Mouse (Mus musculus): Measurements from ENCODE around the gene Wdr20. TPM values are rescaled to one million over a fixed set of nuclear protein-coding genes. Genes with fewer than 3 reads are reported as not detected.

Wdr20 gene
- total and polyA plus RNA-seq, 2 experiments from 2014 or later, result 12.1 to 36.9 TPM

GRCm38 (mm10) chr12:110758932-110759331 is 21.2 kb downstream of the Wdr20 start:
- H3K27ac ChIP-seq (ENCODE audit: low read depth), result no peak overlapping the region; the same call in 1 of the 2 replicates
- 90% methylated on average over 7 of the region's 8 CpGs for WGBS
- no peak for TF ChIP-seq EP300 (IDR thresholded peaks at IDR 0.05; ENCODE audit: low read depth)
- no peak for TF ChIP-seq CTCF (IDR thresholded peaks at IDR 0.05; ENCODE audit: low read depth)

GRCm38 (mm10) chr12:110762321-110762720 is 24.6 kb downstream of the Wdr20 start:
- no peaks in the 10 kb centered on the region for H3K4me1 ChIP-seq (ENCODE audit: control insufficient read depth, insufficient read depth)
- H3K36me3 ChIP-seq (replicated peaks; ENCODE audit: control insufficient read depth, insufficient read depth, low read length), result no peaks in the 10 kb centered on the region
- H3K4me3 ChIP-seq (ENCODE audit: low read depth, low read length), result no peak overlapping the region
- no peaks in the 10 kb centered on the region for H3K9me3 ChIP-seq (replicated peaks; ENCODE audit: control insufficient read depth, low read length)
- no peak overlapping the region for H3K9ac ChIP-seq (replicated peaks; ENCODE audit: low read depth, low read length)
- ATAC-seq (ENCODE audit: insufficient read depth, low read depth) (no peak), DNase-seq (ENCODE audit: low spot score) (no peak)
- TF ChIP-seq EP300 (IDR thresholded peaks at IDR 0.05; ENCODE audit: low read depth) (no peak), CTCF (IDR thresholded peaks at IDR 0.05; ENCODE audit: low read depth) (no peak)
- H3K4me2 ChIP-seq (ENCODE audit: low read depth, low read length), result no peak overlapping the region
- no peak overlapping the region for H3K27ac ChIP-seq (ENCODE audit: low read depth)
- H3K27me3 ChIP-seq (ENCODE audit: control insufficient read depth, insufficient read depth, low read length), result no peaks in the 10 kb centered on the region
- 65% methylated on average over 2 of the region's 2 CpGs for WGBS

More at GRCm38 (mm10) chr12:110758932-110759331, 21.2 kb downstream of the Wdr20 start:
- H3K36me3 ChIP-seq (replicated peaks; ENCODE audit: control insufficient read depth, insufficient read depth, low read length), result no peaks in the 10 kb centered on the region
- 0 out of 2 replicates have a peak, but pooled peaks cover 4% of the 10 kb centered on the region for H3K4me1 ChIP-seq (ENCODE audit: control insufficient read depth, insufficient read depth)
- ATAC-seq (ENCODE audit: insufficient read depth, low read depth) (no peak), DNase-seq (ENCODE audit: low spot score) (no peak)
- no peaks in the 10 kb centered on the region for H3K27me3 ChIP-seq (ENCODE audit: control insufficient read depth, insufficient read depth, low read length)
- no peak overlapping the region for H3K4me2 ChIP-seq (ENCODE audit: low read depth, low read length)
- no peak overlapping the region for H3K4me3 ChIP-seq (ENCODE audit: low read depth, low read length)
- H3K9ac ChIP-seq (replicated peaks; ENCODE audit: low read depth, low read length), result no peak overlapping the region
- no peaks in the 10 kb centered on the region for H3K9me3 ChIP-seq (replicated peaks; ENCODE audit: control insufficient read depth, low read length)

GRCm38 (mm10) chr12:110764531-110764930 is 26.8 kb downstream of the Wdr20 start:
- no peak for ATAC-seq (ENCODE audit: insufficient read depth, low read depth)
- no peaks in the 10 kb centered on the region for H3K27me3 ChIP-seq (ENCODE audit: control insufficient read depth, insufficient read depth, low read length)
- H3K4me2 ChIP-seq (ENCODE audit: low read depth, low read length), result no peak overlapping the region
- no peak overlapping the region for H3K27ac ChIP-seq (ENCODE audit: low read depth)
- TF ChIP-seq CTCF (IDR thresholded peaks at IDR 0.05; ENCODE audit: low read depth), result no peak
- TF ChIP-seq EP300 (IDR thresholded peaks at IDR 0.05; ENCODE audit: low read depth), result no peak
- WGBS, result 83% methylated on average over 5 of the region's 5 CpGs
- no peak for DNase-seq (ENCODE audit: low spot score)
- H3K9ac ChIP-seq (replicated peaks; ENCODE audit: low read depth, low read length), result no peak overlapping the region
- no peaks in the 10 kb centered on the region for H3K9me3 ChIP-seq (replicated peaks; ENCODE audit: control insufficient read depth, low read length)
- no peak overlapping the region for H3K4me3 ChIP-seq (ENCODE audit: low read depth, low read length)
- no peaks in the 10 kb centered on the region for H3K4me1 ChIP-seq (ENCODE audit: control insufficient read depth, insufficient read depth)
- no peaks in the 10 kb centered on the region for H3K36me3 ChIP-seq (replicated peaks; ENCODE audit: control insufficient read depth, insufficient read depth, low read length)

DNA sequence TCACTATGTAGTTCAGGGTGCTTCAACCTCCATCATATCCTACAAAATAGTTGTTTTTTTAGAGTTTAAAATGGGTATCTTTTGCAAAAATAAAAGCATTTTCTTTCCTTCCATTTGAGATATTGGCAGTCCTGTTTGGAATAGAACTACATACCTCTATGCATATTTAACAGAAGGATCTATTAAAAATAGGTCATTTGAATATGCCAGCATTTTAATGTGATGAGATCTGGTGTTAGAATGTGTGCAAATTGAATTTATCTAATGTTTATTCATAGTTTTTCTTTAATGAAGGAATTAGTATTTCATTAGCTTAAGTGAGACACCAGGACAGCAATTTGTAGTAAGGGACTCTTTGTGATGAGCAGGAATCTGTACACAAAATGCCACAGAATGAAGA is 30.8 kb downstream of the Wdr20 start:
- DNase-seq (ENCODE audit: low spot score) (no peak), ATAC-seq (ENCODE audit: insufficient read depth, low read depth) (no peak)
- Histone ChIP-seq H3K9me3 (replicated peaks; ENCODE audit: control insufficient read depth, low read length) (no peaks in the 10 kb centered on the region), H3K27me3 (ENCODE audit: control insufficient read depth, insufficient read depth, low read length) (no peaks in the 10 kb centered on the region), H3K4me1 (ENCODE audit: control insufficient read depth, insufficient read depth) (0 out of 2 replicates have a peak, but pooled peaks cover 4% of the 10 kb centered on the region), H3K4me3 (ENCODE audit: low read depth, low read length) (no peak overlapping the region), H3K9ac (replicated peaks; ENCODE audit: low read depth, low read length) (no peak overlapping the region), H3K4me2 (ENCODE audit: low read depth, low read length) (no peak overlapping the region), H3K27ac (ENCODE audit: low read depth) (no peak overlapping the region), H3K36me3 (replicated peaks; ENCODE audit: control insufficient read depth, insufficient read depth, low read length) (no peaks in the 10 kb centered on the region)
- TF ChIP-seq EP300 (IDR thresholded peaks at IDR 0.05; ENCODE audit: low read depth) (no peak), CTCF (IDR thresholded peaks at IDR 0.05; ENCODE audit: low read depth) (no peak)

- no peak for ATAC-seq (ENCODE audit: insufficient read depth, low read depth)
- WGBS, result 51% methylated on average over 6 of the region's 6 CpGs
Observed at GRCm38 (mm10) chr12:110769660-110770297, 32.0 kb downstream of the Wdr20 start.

More at GRCm38 (mm10) chr12:110769660-110770297, 32.0 kb downstream of the Wdr20 start:
- DNase-seq (ENCODE audit: low spot score), result no peak
- Histone ChIP-seq H3K27me3 (ENCODE audit: control insufficient read depth, insufficient read depth, low read length) (no peaks in the 10 kb centered on the region), H3K4me2 (ENCODE audit: low read depth, low read length) (no peak overlapping the region), H3K4me3 (ENCODE audit: low read depth, low read length) (no peak overlapping the region), H3K9ac (replicated peaks; ENCODE audit: low read depth, low read length) (no peak overlapping the region), H3K36me3 (replicated peaks; ENCODE audit: control insufficient read depth, insufficient read depth, low read length) (no peaks in the 10 kb centered on the region), H3K27ac (ENCODE audit: low read depth) (no peak overlapping the region), H3K4me1 (ENCODE audit: control insufficient read depth, insufficient read depth) (0 out of 2 replicates have a peak, but pooled peaks cover 4% of the 10 kb centered on the region), H3K9me3 (replicated peaks; ENCODE audit: control insufficient read depth, low read length) (no peaks in the 10 kb centered on the region)
- TF ChIP-seq EP300 (IDR thresholded peaks at IDR 0.05; ENCODE audit: low read depth) (no peak), CTCF (IDR thresholded peaks at IDR 0.05; ENCODE audit: low read depth) (no peak)

All from heart, postnatal 0 days (tissue).